Mouse (Mus musculus) cerebellum, adult 2 months (tissue): ENCODE measurements at regions not wholly inside any gene's neighbourhood (a gene's known extent, or its start where the extent isn't known, plus 50 kb on each side); places are given as distances from the start of the nearest gene placed in this dataset.

ENCODE experiments used
- DNase-seq, 2 experiments: peaks; one replicate each; pipeline ENCODE4 v3.0.0; 2021
- H3K27ac ChIP-seq: fragments of 200-500 bp; 2 replicates; pipeline ENCODE4 v1.5.1; 2012; ENCODE audit warnings: low read length, control low read depth, inconsistent platforms; ENCODE audit not compliant: insufficient read depth
- H3K27me3 ChIP-seq: fragments of 200-500 bp; 2 replicates; pipeline ENCODE4 v1.6.1; 2012; ENCODE audit warnings: inconsistent platforms, mild to moderate bottlenecking, low read length, moderate library complexity; ENCODE audit not compliant: control insufficient read depth, insufficient read depth
- H3K4me1 ChIP-seq: fragments of 200-500 bp; 2 replicates; pipeline ENCODE4 v1.6.1; 2011; ENCODE audit warnings: low read length; ENCODE audit not compliant: control insufficient read depth, insufficient read depth
- H3K4me3 ChIP-seq: fragments of 200-500 bp; replicated peaks from 2 replicates; pipeline ENCODE3; 2011; ENCODE audit warnings: mild to moderate bottlenecking, low read depth, low read length, control low read depth; ENCODE audit not compliant: insufficient read depth
- CTCF ChIP-seq: fragments of 200-500 bp; IDR thresholded peaks from 2 replicates; pipeline ENCODE4 v1.5.1; 2011; ENCODE audit warnings: low read depth, mild to moderate bottlenecking, control low read depth, low read length, moderate library complexity, borderline replicate concordance; ENCODE audit not compliant: insufficient read depth
- POLR2A ChIP-seq: fragments of 200-500 bp; IDR thresholded peaks from 2 replicates; pipeline ENCODE4 v1.6.1; 2011; ENCODE audit warnings: low read length, control low read depth, borderline replicate concordance; ENCODE audit not compliant: insufficient read depth
- WGBS: fragments of 180-500 bp; shearing (Covaris S2); methylation state at CpG from one replicate; pipeline ENCODE4 v1.1.7; 2018; 5-methylcytosine and 5-hydroxymethylcytosine counted together

DNA sequence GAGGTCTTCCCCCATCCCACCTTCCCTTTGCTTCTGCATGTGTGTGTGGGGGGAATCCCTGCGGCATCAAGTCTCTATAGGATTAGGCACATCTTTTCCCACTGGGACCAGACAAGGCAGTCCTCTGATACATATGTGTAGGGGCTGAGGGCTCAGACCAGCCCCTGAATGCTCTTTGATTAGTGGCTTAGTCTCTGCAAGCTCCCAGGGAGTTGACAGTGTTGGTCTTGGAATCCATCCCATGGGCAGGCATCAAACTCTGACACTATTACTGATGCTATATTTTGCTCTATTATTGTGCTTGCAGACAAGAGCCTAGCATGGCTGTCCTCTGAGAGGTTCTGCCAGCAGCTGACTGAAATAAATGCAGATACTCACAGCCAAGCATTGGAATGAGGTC is 209.5 kb upstream of the Rag2 start:
- H3K27me3 ChIP-seq = no peaks in the 10 kb centered on the region
- 80% methylated on average over 1 of the region's 1 CpGs for WGBS
- no peak overlapping the region for H3K4me3 ChIP-seq
- no peak overlapping the region for H3K27ac ChIP-seq
- H3K4me1 ChIP-seq = no peaks in the 10 kb centered on the region
- DNase-seq = no peak
- no peak for TF ChIP-seq CTCF
- no peak for TF ChIP-seq POLR2A

DNA sequence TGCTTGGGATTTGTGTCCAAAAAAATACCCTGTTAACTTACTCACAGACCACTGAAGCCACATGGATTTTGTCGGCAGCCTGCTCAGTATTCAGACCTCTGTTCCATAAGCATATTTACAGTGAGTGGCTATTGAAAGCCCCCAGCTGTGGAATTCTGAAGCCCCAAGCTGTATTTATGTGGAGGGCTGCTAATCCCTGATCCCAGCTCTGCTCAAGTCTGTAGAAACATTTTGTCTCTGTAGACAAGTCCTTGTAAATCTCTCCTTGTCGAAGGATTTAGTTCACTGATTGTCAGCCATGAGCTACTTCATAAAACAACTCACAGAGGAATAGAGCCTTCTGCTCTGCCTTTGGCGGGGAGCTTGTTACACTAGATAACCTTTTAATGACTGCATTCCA is 207.8 kb upstream of the Rag2 start:
- WGBS = 78% methylated on average over 3 of the region's 3 CpGs
- no peaks in the 10 kb centered on the region for H3K27me3 ChIP-seq
- DNase-seq = no peak

DNA sequence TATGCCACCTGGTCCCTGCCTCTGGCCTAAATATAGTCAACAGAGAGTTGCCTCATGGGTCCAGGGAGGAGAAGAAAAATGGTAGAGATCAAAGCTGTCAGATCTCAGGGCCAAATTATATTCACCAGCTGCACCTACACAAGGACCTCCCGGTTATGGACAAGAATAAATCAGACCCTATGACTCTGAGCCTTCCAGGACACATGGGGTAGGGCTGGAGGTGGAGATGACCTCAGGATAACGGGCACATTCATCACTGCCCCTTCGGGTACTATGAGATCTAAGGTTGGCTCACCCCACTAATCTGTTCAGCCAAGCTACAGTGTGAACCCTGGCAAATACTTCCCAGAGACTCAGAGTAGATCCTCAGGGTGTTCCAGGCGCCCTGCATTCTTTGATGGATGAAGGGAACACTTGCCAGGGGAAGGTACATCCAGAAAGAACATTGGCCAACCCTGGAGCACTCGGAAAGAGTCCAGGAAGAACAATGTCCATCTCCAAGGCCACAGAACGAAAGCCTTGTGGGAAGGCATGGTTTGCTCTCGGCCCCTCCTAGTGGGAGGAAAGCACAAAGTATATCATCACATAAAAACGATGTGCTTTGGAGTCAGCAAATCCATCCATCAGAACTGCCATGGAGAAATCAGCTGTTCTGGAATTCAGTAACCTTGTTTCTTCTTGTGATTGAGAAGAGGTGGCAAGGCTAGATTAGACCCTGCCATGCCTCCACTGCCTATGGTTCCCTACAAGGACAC is 191.2 kb upstream of the Rag2 start:
- TF ChIP-seq CTCF (no peak), POLR2A (no peak)
- Histone ChIP-seq H3K4me3 (no peak overlapping the region), H3K4me1 (no peaks in the 10 kb centered on the region), H3K27ac (no peak overlapping the region), H3K27me3 (no peaks in the 10 kb centered on the region)
- DNase-seq = peak in 1 of 2 experiments; percentile 13
- WGBS = 53% methylated on average over 8 of the region's 8 CpGs

More for the DNA sequence above, 207.8 kb upstream of the Rag2 start:
- TF ChIP-seq CTCF = no peak
- no peak for TF ChIP-seq POLR2A
- H3K4me3 ChIP-seq = no peak overlapping the region
- H3K27ac ChIP-seq = no peak overlapping the region
- no peaks in the 10 kb centered on the region for H3K4me1 ChIP-seq

DNA sequence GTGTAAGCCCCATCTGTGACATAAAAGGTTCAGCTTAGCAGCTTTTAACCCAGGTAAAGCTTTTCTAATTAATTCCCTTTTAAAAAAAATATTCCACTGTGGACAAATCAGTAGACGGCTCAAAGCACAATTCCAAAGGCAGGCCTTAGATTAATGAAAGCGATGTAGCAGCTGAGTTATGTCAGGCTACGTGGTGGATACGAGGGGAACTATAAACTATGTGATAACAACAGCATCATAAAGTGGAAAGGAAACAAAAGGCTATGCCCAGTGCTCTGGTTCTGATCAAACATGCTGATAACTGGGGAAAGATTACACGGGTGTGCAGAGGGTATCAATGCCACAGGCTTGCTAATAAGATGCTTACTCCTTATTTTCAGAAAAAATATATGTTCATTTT is 184.3 kb upstream of the Rag2 start:
- Histone ChIP-seq H3K4me1 (peaks cover 3% of the 10 kb centered on the region), H3K27ac (no peak overlapping the region), H3K4me3 (no peak overlapping the region), H3K27me3 (no peaks in the 10 kb centered on the region)
- TF ChIP-seq CTCF = no peak
- TF ChIP-seq POLR2A = no peak
- DNase-seq = no peak
- 95% methylated on average over 5 of the region's 5 CpGs for WGBS

DNA sequence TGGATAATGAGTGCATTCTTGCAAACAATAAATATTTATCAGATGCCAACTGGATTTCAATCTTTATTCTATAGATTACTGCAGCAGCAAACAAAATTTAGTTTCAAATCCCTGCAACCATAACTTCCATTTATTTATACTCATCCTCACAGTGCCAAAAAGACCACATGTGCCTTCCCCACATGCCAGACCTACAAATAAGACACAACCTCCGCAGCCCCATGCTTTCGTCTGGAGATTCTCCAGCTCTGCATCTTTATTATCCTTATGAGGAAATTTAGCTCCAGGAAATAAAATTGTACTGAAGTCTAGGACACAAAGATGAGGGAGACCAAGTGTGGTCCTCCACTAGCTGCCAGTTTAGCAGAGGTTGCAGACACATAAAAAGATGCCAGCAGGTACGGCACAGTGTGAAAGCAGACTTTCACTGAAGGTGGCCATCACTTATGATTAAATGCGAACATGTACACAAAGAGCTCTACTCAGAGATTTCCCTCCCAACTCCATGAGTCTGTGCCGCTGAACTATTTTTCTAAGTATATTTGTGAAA is 183.4 kb upstream of the Rag2 start:
- peak; percentile 31 to 56 for DNase-seq
- TF ChIP-seq CTCF = no peak
- TF ChIP-seq POLR2A = no peak
- 14% methylated on average over 5 of the region's 5 CpGs for WGBS
- Histone ChIP-seq H3K27ac (no peak overlapping the region), H3K27me3 (no peaks in the 10 kb centered on the region), H3K4me1 (peaks cover 3% of the 10 kb centered on the region), H3K4me3 (no peak overlapping the region)

DNA sequence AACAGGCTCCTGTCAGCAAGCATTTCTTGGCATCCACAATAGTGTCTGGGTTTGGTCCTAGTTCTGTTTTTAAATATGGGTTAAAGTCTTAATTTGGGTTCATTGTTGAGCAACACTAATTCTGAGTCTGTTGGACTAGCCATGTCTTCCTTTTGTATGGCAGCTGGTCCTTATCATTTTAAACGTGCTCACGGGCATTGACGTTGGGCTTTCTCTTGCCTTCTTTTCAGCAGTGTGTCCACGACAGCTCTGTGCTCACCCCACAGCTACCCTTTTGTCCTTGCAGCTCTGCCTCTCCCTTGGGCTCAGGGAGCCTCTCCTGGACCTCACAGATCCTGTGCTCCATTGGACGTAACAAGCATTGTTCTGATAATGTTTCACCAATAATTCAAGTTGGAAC is 168.9 kb upstream of the Rag2 start:
- Histone ChIP-seq H3K27ac (no peak overlapping the region), H3K4me3 (no peak overlapping the region), H3K4me1 (no peaks in the 10 kb centered on the region), H3K27me3 (no peaks in the 10 kb centered on the region)
- WGBS = 81% methylated on average over 5 of the region's 5 CpGs
- no peak for TF ChIP-seq CTCF
- no peak for TF ChIP-seq POLR2A
- no peak for DNase-seq

DNA sequence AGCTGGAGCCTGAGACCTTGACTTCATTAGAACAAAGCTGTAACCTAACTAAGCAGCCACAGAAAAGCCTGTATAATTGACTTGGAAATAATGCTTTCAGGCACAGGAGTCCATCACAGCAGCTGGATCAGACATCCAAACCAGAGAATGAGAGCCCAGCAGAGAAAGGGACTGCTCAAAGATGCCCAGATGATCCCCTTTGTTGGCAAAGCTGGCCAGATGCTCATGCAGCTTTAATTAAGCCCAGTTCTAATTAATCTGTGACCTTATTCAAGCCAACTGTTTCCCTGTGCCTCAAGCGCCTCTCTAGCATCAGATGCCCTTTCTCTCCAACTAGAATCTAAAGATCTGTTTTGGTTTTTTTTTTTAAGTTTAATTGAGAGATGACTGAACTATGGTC is 165.6 kb upstream of the Rag2 start:
- Histone ChIP-seq H3K4me1 (peaks cover 21% of the 10 kb centered on the region; the same call in 1 of the 2 replicates), H3K27me3 (no peaks in the 10 kb centered on the region), H3K4me3 (no peak overlapping the region), H3K27ac (no peak overlapping the region)
- DNase-seq = no peak
- 94% methylated on average over 1 of the region's 1 CpGs for whole genome bisulfite sequencing
- no peak for TF ChIP-seq CTCF
- TF ChIP-seq POLR2A = no peak

DNA sequence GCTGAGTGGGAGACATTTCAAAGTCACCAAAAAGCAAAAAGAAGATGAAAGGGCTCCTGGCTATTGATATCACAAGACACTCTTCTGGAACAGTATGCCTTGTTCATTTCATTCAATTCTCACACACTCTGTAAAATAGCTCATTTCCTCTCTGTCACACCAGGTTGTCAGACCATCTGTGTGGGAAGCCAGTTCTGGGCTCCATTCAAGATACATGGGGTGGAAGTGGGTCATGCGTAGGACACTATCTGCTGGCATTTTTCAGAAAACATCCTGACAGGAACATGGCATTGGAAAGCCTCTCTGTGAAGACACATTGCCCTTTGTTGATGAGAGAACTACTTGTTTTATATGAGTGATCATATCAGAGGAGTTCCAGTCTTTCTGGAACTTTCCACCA is 162.1 kb upstream of the Rag2 start:
- peak; percentile 81 to 95 for DNase-seq
- Histone ChIP-seq H3K27me3 (no peaks in the 10 kb centered on the region), H3K27ac (peak overlapping the region; percentile 21; the same call in 1 of the 2 replicates), H3K4me3 (no peak overlapping the region), H3K4me1 (peaks cover 37% of the 10 kb centered on the region)
- 10% methylated on average over 1 of the region's 1 CpGs for WGBS
- TF ChIP-seq POLR2A (no peak), CTCF (no peak)
